Mouse (Mus musculus): ENCODE data around the gene Pald1.

The Pald1 gene

GRCm38 (mm10) chr10:61402480-61402879, 19.1 kb upstream of the Pald1 start:
- DNase-seq (ENCODE audit: low spot score): no peak

- no peak for DNase-seq (ENCODE audit: low spot score)
These were observed 17.1 kb upstream of the Pald1 start for GRCm38 (mm10) chr10:61400407-61400806.

- peak; percentile 60 for DNase-seq (ENCODE audit: low spot score)
These were observed 15.9 kb upstream of the Pald1 start for GRCm38 (mm10) chr10:61399156-61399734.

GRCm38 (mm10) chr10:61398125-61398524, 14.8 kb upstream of the Pald1 start:
- DNase-seq (ENCODE audit: low spot score): no peak

GRCm38 (mm10) chr10:61394476-61395136, 11.3 kb upstream of the Pald1 start:
- no peak for DNase-seq (ENCODE audit: low spot score)

- no peak for DNase-seq (ENCODE audit: low spot score)
These were observed 9.3 kb upstream of the Pald1 start for GRCm38 (mm10) chr10:61392584-61392983.

- DNase-seq (ENCODE audit: low spot score): no peak
These were observed 6.8 kb upstream of the Pald1 start for GRCm38 (mm10) chr10:61390148-61390547.

GRCm38 (mm10) chr10:61389020-61389419, 5.7 kb upstream of the Pald1 start:
- DNase-seq (ENCODE audit: low spot score): no peak

GRCm38 (mm10) chr10:61386284-61386683, 3.0 kb upstream of the Pald1 start:
- no peak for DNase-seq (ENCODE audit: low spot score)

- no peak for DNase-seq (ENCODE audit: low spot score)
These were observed 1.8 kb upstream of the Pald1 start for GRCm38 (mm10) chr10:61385174-61385573.

GRCm38 (mm10) chr10:61383715-61384047, 351 bp upstream of the Pald1 start:
- DNase-seq (ENCODE audit: low spot score): no peak

- no peak for DNase-seq (ENCODE audit: low spot score)
These were observed 1.0 kb downstream of the Pald1 start for GRCm38 (mm10) chr10:61382281-61382731.

GRCm38 (mm10) chr10:61381823-61382222, 1.5 kb downstream of the Pald1 start:
- DNase-seq (ENCODE audit: low spot score): no peak

- no peak for DNase-seq (ENCODE audit: low spot score)
These were observed 3.1 kb downstream of the Pald1 start for GRCm38 (mm10) chr10:61380186-61380585.

- DNase-seq (ENCODE audit: low spot score): no peak
These were observed 3.8 kb downstream of the Pald1 start for GRCm38 (mm10) chr10:61379340-61380040.

- no peak for DNase-seq (ENCODE audit: low spot score)
These were observed 4.6 kb downstream of the Pald1 start for GRCm38 (mm10) chr10:61378698-61379097.

- no peak for DNase-seq (ENCODE audit: low spot score)
These were observed 5.3 kb downstream of the Pald1 start for GRCm38 (mm10) chr10:61378050-61378449.

GRCm38 (mm10) chr10:61374771-61375481, 8.4 kb downstream of the Pald1 start:
- no peak for DNase-seq (ENCODE audit: low spot score)

- no peak for DNase-seq (ENCODE audit: low spot score)
These were observed 9.3 kb downstream of the Pald1 start for GRCm38 (mm10) chr10:61374076-61374475.

- DNase-seq (ENCODE audit: low spot score): no peak
These were observed 10.8 kb downstream of the Pald1 start for GRCm38 (mm10) chr10:61372585-61372923.

GRCm38 (mm10) chr10:61371884-61372584, 11.3 kb downstream of the Pald1 start:
- no peak for DNase-seq (ENCODE audit: low spot score)

GRCm38 (mm10) chr10:61370273-61370979, 12.9 kb downstream of the Pald1 start:
- DNase-seq (ENCODE audit: low spot score): no peak
